Mouse (Mus musculus) layer of hippocampus, postnatal 10 days (tissue): ENCODE data around the gene Cfap43. TPM values are rescaled to one million over a fixed set of nuclear protein-coding genes. Genes with fewer than 3 reads are reported as not detected.
A peak's percentile ranks its signal among the peaks of the same experiment; 100 is the strongest.

Experiments
- DNase-seq, 2 experiments: peaks; one replicate each; pipeline ENCODE4 v3.0.0; 2021; ENCODE audit warnings: low spot score in 2 of 2
- total RNA-seq, 2 experiments: library from RNA; stranded (reverse); gene quantifications; 2 replicates each; pipeline ENCODE4 v1.2.3; 2021

The Cfap43 gene
- total RNA-seq, 2 experiments from 2014 or later = 2.1 to 4.0 TPM

DNA sequence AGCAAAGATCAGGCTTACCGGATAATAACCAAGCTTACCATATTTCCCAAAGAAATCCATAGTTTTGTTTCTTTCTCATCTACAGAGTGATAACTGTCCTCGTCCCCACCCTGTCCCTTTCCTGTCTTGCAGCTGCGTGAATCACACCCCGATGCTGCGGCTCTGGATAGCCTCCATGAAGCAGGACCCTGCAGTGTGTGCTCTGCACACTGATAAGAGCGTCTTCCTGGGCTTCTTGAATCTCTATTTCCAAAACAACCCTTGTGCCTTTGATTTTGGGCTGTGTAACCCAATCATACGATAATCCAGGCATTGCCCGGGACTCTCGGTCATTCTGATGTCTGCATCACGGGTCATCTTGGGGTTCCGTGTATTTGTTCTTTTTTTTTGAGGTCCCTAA is 33.2 kb downstream of the Cfap43 start:
- no peak for DNase-seq

DNA sequence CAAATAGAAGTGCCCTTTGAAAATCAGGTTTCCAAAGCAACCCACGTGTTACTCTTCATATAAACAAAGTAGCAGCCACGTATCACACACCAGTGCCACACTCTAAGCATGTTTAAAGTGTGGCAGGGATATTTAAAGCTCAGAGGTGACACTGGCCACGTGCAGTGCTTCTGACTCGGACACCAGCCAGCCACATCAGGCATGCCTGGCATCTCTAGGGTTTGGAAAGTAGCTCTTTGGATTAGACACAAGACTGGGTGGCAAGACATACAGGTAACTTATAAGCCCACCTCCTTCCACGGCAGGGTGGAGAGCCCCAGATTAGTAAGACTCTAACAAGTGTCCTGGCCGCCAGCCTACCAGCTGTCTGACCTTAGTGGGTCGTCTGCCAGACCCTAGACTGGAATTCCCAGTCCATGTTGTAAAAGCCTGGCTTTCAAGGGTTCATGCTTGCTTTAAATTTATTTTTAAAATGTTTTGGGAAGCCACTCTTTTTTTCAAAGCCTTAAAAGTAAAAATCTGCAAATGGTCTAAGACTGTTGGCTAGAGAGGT is 33.8 kb downstream of the Cfap43 start:
- no peak for DNase-seq

DNA sequence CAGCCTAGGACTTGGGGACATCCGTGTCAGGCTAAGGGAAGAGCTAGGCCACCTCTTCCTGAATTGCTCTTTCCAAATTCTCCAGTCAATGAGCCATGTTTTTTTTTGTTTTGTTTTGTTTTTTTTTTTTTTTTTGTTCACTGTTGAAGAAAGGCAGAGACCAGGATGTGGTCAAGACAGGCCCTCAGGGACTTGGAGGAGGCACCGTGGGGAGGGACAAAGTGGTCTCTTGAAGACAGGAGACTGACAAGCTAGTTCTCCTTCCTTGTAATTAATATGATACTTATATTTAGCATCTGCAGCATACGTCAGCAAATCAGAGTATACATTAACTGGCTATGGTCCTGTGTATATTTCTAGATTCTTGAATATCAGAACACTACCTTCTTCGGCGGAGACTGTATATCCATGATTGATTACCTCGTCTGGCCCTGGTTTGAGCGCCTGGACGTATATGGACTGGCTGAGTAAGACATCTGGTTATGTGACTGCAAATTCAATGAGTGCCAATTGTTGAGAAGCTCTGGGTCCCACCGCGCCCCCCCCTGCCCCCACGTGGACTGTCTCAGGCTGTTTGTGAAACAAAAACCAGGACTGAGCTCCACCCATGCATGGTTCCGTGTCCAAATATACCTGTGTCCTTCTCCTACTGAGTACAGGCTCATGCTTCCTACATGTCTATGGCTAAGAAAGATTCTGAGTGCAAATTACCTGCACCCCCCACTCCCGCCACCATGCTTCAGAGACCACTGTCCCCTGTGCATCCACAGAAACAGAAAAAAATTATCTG is 34.6 kb downstream of the Cfap43 start:
- no peak for DNase-seq

DNA sequence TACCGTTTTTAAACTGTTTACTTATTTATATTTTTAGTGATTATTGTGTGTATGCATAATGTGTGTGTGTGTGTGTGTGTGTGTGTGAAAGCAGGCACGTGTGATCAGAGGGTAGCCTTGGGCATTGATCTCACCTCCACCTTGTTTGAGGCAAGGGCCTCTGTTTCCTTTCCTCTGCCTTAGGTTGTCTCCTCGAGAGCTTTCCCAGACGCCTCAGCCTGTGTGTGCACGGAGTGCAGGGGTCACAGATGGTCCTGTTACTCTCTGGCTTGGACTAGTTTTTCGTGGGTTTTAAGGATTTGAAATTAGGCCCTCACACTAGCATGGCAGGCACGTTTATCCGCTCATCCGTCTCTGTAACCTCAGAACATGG is 36.2 kb downstream of the Cfap43 start:
- DNase-seq = no peak

DNA sequence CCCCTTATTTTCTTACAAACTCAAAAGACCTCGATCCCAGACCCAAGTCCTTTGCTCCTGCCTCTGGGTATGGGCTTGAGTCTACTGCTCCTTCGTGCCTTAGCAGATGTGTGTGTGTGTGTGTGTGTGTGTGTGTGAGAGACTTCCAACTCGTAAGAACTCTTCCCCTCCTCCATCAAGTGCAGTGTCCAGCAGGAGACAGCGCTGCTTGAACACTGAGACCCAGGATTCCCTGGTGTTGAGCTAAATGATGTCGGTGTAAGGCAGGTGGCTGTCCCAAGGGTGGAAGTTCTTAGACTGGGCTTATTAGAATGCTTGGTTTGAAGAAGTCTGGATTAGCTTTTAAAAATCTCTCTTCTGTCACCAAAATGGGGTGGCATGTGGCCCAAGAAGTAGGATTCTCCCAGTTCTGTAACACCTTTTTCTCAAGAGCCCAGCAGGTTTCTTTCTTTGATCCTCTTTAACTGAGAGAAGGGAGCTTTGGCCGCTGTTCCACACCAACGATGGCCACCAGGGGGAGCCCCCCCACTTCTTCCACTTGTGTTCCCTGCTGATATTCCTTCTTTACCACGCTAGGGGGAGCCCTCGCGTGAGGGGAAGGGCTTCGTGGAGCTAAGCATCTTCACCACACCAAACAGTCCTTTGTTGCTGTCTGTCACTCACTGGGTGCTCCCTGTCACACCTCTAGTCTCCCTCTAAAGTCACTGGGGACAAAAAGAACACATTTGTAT is 36.8 kb downstream of the Cfap43 start:
- DNase-seq = peak; percentile 87 to 89

DNA sequence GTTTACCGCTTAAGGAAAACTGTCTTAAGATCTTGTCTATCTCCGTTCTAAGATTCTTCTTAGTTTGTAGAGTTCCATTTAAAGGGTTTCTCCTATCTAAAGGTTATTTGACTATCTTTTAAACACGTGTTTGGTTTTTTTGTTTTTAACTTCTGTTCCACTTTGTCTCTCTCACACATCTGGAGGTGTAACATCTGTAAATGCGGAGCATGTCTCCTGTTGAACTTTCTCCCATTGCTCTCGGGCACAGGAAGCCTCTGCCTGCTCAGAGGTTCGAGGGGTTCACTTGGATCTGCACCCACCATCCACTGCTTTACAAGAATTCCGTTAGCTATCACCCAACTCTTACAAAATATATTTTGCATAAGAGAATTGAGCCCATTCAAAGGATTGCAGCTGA is 37.5 kb downstream of the Cfap43 start:
- no peak for DNase-seq

DNA sequence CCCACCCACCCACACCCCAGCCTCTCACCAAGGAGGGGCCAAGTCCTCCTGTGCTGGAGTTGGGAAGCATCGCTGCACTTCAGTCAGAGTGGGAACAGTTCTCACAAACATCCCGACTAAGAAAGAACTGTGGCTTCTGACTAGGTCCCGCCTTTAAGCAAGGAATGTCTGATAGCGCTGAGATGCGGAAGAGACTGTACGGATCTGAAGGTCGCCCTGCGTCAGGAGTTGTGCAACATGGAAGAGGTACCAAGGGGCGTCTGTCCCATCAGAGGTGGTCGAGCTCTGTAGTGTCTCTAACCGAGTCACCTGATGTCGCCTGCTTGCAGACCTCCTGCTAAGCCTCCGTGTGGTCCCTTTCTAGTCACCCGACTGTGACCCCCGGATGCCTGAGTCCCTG is 42.8 kb downstream of the Cfap43 start:
- no peak for DNase-seq

DNA sequence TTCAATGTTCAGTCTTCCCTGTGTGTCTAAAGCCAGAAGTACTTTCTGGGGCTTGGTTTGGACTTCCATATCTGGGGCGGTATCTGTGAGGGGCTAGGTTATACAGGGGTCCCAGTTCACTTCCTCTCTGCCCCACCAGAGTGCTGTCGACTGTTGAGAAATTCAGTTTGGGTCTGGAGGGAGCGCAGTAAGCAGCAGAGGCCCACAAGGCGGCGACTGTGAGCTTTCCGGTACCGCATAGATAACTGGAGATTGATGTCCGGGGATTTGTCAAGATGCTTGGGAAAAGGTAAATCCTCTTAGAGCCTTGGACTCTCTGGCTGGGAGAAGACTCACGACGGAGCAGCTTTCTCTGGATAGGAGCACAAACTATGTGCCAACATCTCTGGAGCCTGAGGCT is 47.6 kb downstream of the Cfap43 start:
- no peak for DNase-seq

DNA sequence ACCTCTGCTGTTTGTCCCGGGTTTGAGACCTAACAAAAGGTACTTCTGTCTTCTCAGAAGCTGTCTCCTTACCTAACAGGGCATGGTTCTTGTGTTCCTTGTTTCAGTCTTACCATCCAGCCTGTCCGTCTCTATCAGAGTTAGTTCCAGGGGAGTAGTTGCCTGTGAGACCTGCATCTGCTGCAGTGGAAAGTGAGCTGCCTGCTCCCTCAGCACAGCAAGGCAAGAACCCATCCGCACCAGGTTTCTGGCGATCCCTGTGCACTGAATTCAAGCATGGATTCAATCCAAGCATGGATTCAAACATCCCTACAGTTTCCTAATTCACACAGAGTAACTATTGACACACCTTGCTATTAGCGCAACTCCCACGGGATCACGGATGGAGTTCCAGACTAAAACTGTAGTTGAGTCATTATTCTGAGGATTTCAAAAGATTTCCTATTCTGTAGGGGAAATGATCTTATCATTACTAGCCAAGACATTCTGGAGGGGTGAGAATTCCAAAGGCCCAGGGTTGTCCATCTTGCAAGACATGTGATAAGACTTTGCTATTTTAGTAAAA is 48.9 kb downstream of the Cfap43 start:
- DNase-seq = no peak

DNA sequence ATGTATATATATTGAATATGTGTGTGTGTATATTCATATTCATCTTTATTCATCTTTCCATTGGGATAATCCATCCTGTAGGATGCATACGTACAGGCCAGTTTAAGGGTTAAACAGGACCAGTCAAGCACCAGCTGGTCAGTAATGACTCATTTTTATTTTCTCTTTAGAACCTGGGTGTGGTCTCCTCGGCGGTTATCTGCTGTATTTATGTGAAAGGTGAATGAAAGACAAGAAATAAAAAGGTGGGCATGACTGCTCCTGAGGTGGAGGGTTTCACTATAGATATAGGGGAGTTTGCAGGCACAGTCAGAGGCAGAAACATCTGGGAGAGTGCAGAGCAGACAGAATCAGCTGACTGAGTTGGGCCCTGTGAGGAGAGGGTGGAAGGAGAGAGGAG is 49.6 kb downstream of the Cfap43 start:
- no peak for DNase-seq

DNA sequence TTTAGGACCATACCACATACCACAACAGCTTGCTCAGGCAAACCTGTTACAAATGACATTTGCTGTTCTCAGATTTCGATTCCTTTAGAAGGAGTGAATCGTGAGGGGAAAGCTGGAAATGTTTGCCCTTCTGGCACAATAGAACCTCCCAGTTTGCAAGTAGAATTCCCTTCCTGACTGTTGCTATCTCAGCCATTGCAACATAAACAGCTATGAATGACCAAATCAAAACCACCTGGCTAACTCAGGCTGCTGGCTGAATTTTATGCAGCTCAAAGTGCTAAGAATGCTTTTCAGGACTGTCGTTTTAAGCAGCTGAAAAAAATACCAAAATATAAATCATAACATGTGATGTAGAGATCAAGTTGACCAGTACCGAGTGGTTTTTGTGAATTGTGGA is 50.1 kb downstream of the Cfap43 start:
- no peak for DNase-seq

DNA sequence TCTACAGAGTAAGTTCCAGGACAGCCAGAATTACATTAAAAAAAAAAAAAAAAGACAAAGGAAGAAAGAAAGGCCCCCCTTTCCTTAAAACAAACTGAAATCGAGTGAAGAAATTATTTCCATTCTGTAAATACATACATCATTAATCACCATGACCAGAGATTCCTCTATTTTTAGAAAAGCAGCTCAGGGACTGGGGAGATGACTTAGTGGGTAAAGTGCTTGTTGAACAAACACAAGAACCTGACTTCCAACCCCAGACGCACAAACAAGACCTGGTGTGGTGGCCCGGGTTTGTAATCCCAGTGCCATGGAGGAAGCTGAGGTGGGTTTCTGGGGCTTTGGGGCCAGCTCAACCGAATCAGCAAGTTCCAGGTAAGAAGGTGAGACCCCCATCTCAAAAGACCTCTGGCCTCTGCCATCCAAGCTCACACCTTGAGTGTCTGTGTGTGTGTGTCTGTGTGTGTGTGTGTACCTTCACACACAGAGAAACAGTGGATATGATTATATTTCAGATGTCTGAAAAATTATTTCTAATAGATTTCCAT is 51.4 kb downstream of the Cfap43 start:
- no peak for DNase-seq

DNA sequence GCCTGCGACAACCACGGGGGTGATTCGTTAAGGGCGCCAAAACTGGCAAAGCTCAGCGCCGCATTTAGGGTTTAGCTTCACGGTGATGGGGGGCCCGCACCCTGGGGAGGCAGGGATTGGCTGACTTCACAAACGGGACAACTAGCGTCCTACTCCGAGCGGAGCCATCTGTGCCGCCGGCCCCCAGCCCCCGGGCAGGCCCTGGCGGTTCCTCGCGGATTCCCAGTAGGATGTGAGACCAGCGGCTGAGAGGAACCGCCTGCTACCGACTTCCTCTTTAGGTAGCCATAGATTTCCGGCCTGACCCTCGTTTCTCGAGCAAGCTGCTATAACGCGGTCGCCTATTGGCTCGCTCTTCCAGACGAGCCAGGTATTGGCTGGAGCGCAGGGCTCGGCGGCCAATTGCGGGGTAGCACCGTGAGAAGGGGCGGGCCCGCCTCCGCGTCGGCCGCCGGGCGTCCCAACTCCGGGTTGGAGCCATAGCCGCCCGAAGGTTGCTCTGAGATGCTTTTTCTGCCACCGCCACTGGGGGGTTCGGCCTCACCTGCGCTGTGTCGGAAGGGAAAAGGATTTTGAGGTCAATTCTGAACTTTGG is 53.6 kb downstream of the Cfap43 start, which contains the start of gene Gsto2:
TSS of gene Gsto2 (plus strand) at position 182 of the 595 bp plus-strand sequence.
- peak; percentile 90 to 94 for DNase-seq

DNA sequence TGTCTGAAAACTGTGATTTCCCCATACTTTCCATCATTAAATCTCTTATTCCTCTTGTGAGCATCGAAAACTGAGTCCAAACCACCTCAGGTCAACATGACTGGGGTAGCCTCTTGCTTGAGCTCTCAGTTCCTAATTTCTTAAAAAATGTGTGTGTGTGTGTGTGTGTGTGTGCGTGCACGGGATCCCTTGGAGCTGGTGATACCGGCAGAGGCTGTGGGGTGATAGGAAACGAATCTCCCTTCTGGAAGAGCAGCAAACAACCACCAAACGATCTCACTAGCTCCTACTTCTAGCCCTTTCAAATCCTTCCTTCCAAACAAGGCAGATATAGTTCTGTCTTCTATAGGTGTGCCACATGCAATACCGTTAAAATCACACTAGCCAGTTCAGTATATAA is 54.4 kb downstream of the Cfap43 start:
- no peak for DNase-seq

DNA sequence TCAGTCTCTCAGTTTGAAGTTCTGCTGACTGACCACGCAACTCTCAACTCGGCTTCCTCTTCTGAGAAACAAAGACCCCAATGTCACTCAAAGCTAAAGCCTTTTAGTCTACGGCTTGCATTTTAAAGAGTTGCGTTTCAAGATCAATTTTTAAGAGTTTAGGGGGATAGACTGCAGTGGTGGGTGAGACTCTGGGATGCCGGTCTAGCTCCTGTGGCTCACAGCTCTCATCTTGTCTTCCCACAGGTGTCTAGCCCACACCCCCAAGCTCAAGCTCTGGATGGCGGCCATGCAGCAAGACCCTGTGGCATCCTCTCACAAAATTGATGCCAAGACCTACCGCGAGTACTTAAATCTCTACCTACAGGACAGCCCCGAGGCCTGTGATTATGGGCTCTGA is 55.0 kb downstream of the Cfap43 start:
- no peak for DNase-seq

DNA sequence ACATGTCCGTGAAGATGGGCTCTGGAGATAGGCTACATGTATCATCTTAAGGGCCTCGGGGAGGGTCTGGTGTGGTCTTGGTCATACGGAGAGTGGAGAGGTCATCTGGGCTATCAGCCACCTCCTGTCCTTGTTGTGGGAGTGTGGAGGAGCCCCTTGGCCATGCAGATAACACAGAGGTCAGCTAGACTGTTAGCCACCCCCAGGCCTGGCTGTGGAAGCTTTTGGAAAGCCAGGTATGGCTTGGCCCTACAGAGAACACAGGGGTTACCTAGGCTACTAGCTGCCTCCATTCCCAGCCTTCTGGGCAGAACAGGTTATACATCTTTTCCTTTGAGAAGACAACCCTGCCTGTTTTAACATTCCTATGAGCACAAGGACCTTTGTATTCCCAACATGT is 56.5 kb downstream of the Cfap43 start:
- DNase-seq = no peak

DNA sequence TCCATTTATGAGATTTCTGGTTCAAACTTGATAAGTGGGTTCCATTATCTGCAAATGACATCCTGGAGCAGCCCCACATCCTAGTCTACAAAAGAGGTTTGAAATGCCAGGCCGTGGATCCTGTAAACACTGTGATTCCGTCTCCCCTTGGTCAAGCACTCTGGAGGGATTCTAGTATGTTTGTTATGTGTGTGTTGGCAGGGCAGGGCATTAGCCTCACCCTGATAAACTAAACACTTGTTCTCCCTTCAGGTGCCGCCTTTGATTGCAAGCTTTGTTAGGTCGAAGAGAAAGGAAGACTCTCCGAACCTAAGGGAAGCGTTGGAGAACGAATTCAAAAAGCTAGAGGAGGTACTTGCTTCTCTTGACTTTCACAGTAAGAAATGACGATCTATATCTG is 59.9 kb downstream of the Cfap43 start:
- DNase-seq = no peak

DNA sequence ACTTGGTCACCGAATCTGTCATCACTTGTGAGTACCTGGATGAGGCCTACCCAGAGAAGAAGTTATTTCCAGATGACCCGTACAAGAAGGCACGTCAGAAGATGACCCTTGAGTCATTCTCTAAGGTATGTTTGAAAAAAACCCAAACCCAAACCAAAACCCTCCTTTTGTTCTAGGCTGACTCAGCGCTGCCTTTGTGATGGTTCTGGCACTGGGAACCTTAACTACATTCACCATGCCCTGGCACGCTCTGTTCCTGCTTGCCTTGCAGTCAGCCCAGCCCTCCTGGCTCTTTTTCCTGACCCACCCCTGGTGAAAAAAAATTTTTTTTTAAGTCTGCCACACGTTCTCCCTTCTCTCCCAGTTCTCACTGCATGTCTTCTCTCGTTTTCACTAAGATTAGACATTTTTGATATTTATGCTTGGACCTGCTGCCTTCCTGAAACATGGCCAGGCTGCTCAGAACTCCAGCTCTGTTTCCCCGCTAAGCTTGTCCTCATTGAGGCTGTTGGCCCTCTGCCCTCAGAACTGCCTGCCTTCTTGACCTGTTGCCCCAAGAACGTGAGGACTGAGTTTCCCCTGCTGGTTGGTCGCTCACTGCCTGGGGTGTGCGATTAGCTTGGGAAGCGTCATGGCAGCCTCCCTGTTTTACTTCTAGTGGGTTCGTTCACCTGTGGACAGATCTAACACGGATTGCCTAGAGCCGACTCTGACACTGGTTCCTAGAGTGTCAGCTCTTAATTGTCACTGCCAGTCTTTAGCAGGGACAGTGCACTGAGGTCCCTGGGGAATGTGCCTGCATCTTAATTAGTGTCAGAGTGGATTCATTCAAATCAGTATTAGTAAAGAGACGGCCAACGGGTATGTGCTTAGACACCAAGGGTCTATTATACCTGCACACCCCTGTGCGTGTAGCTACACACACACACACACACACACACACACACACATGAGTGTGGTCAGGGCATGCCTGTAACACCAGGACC is 60.8 kb downstream of the Cfap43 start:
- no peak for DNase-seq

DNA sequence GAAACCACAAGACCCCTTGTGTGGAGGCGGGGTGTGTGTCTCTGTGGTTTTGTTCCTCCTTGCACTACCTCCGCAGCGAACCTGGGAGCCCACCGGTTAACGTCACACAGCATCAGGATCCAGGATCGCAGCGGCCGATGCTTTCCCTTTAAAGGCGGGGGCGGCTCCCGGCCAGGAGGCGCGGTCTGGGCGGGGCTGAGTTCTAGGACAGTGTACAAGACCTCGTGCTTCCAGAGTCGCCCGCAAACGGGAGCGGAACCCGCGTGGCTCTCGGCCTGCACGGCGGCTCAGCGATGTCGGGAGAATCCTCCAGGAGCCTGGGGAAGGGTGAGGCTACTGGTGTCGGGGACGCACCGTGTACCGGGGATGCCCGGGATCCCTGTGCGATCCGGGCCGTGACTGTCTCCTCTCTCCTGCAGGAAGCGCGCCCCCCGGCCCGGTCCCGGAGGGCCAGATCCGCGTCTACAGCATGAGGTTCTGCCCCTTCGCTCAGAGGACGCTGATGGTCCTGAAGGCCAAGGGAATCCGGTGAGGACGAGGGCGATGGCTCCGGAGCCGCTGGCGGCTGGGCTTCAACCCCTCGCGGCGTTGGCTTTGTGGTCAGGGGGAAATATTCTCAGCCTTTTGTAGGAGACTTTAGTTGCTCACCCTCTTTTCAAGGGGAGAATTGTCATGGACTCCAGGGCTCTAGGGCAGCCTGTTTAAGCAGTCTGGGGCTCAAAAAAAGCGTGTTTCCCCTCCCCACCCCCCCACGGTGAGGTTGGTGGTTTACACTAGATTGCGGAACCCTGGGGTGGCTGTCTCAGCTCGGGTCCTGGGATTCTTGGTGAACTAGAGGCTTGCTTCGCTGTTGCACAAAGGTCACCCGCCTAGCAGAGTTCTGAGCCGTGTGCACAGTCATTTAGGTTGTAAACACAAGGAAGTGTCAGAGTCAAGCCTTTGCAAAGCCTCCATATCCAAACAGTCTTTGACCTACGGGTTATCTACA is 64.0 kb downstream of the Cfap43 start, which contains the start of gene Gsto1:
TSS of gene Gsto1 (plus strand) at position 175 of the 988 bp plus-strand sequence.
- peak; percentile 86 to 88 for DNase-seq
